Mouse (Mus musculus) cerebral cortex, adult 2 months (tissue): Measurements from ENCODE around the gene 4931406P16Rik.

Source experiments
- WGBS: fragments of 180-500 bp; shearing (Covaris S2); methylation state at CpG from one replicate; pipeline ENCODE4 v1.1.7; 2018; 5-methylcytosine and 5-hydroxymethylcytosine counted together

The 4931406P16Rik gene

GRCm38 (mm10) chr7:34312786-34313442, 437 bp downstream of the 4931406P16Rik start:
- under 1% methylated on average over 72 of the region's 73 CpGs for WGBS

- 79% methylated on average over 5 of the region's 5 CpGs for WGBS
These were observed 4.1 kb downstream of the 4931406P16Rik start for GRCm38 (mm10) chr7:34309186-34309764.

GRCm38 (mm10) chr7:34308586-34308985, 4.8 kb downstream of the 4931406P16Rik start:
- WGBS, result 43% methylated on average over 5 of the region's 5 CpGs

GRCm38 (mm10) chr7:34305454-34305853, 7.9 kb downstream of the 4931406P16Rik start:
- WGBS, result 51% methylated on average over 4 of the region's 4 CpGs

GRCm38 (mm10) chr7:34302651-34303050, 10.7 kb downstream of the 4931406P16Rik start:
- WGBS, result 78% methylated on average over 1 of the region's 1 CpGs

GRCm38 (mm10) chr7:34301952-34302351, 11.4 kb downstream of the 4931406P16Rik start:
- 70% methylated on average over 3 of the region's 3 CpGs for WGBS

- 81% methylated on average over 2 of the region's 2 CpGs for WGBS
These were observed 14.5 kb downstream of the 4931406P16Rik start for GRCm38 (mm10) chr7:34298818-34299217.

GRCm38 (mm10) chr7:34296124-34296523, 17.2 kb downstream of the 4931406P16Rik start:
- 84% methylated on average over 3 of the region's 3 CpGs for WGBS

- 62% methylated on average over 2 of the region's 2 CpGs for WGBS
These were observed 20.7 kb downstream of the 4931406P16Rik start for GRCm38 (mm10) chr7:34292633-34293032.

- WGBS, result 41% methylated on average over 1 of the region's 1 CpGs
These were observed 22.1 kb downstream of the 4931406P16Rik start for GRCm38 (mm10) chr7:34291265-34291664.

GRCm38 (mm10) chr7:34277656-34278055, 35.7 kb downstream of the 4931406P16Rik start:
- WGBS, result 82% methylated on average over 2 of the region's 2 CpGs

- 91% methylated on average over 3 of the region's 3 CpGs for WGBS
These were observed 37.3 kb downstream of the 4931406P16Rik start for GRCm38 (mm10) chr7:34276066-34276465.

- WGBS, result 69% methylated on average over 4 of the region's 4 CpGs
These were observed 40.9 kb downstream of the 4931406P16Rik start for GRCm38 (mm10) chr7:34272465-34272864.

- 57% methylated on average over 1 of the region's 1 CpGs for WGBS
These were observed 44.9 kb downstream of the 4931406P16Rik start for GRCm38 (mm10) chr7:34268463-34268862.

GRCm38 (mm10) chr7:34265876-34266346, 47.4 kb downstream of the 4931406P16Rik start:
- WGBS, result 18% methylated on average over 5 of the region's 5 CpGs

- 87% methylated on average over 5 of the region's 5 CpGs for WGBS
These were observed 49.9 kb downstream of the 4931406P16Rik start for GRCm38 (mm10) chr7:34263437-34263836.

GRCm38 (mm10) chr7:34258407-34258806, 54.9 kb downstream of the 4931406P16Rik start:
- 87% methylated on average over 1 of the region's 1 CpGs for WGBS

- 42% methylated on average over 9 of the region's 9 CpGs for WGBS
These were observed 56.1 kb downstream of the 4931406P16Rik start for GRCm38 (mm10) chr7:34257279-34257678.

- 81% methylated on average over 1 of the region's 1 CpGs for WGBS
These were observed 57.4 kb downstream of the 4931406P16Rik start for GRCm38 (mm10) chr7:34255916-34256315.

- 53% methylated on average over 3 of the region's 3 CpGs for WGBS
These were observed 58.2 kb downstream of the 4931406P16Rik start for GRCm38 (mm10) chr7:34255137-34255536.

- 62% methylated on average over 2 of the region's 2 CpGs for WGBS
These were observed 61.3 kb downstream of the 4931406P16Rik start for GRCm38 (mm10) chr7:34252030-34252429.

- 93% methylated on average over 7 of the region's 7 CpGs for WGBS
These were observed 62.6 kb downstream of the 4931406P16Rik start, which contains the start of gene Gm6096 for GRCm38 (mm10) chr7:34250738-34251137. Gm6096 (plus strand) TSS chr7:34251038.

GRCm38 (mm10) chr7:34246870-34247499, 66.4 kb downstream of the 4931406P16Rik start:
- 88% methylated on average over 3 of the region's 3 CpGs for WGBS
